Comparison of ENCODE assay signal across 26 mouse cellular contexts in the genomic region with DNA sequence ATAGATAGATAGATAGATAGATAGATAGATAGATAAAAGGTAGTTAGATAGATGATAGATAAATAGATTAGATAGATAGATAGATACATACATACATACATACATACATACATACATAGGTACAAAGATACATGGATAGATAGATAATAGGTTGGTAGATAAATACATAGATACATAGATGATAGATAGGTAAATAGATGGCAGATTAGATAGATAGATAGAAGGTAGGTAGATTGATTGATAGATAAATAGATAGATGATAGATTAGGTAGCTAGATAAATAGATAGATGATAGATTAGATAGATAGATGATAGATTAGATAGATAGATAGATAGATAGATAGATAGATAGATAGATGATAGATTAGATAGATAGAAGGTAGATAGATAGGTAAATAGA.
"Had no signal": no experiment of that assay in that cellular context is flagged by ENCODE, and none has a peak within 500 bp of the region (broad histone marks: within the 10 kb centered on the region; RNA-seq: fewer than 3 reads in every experiment).

No protein-coding gene starts in this region.

- ATAC-seq: hindbrain, postnatal 0 days; liver, embryonic 12.5 days had no signal

- H3K36me3 ChIP-seq: heart, embryonic 13.5 days; heart, embryonic 15.5 days; hindbrain, embryonic 13.5 days; hindbrain, embryonic 15.5 days; kidney, embryonic 15.5 days; limb, embryonic 13.5 days; limb, embryonic 15.5 days; liver, embryonic 12.5 days had no signal

- H3K27me3 ChIP-seq: heart, embryonic 13.5 days; heart, embryonic 15.5 days; hindbrain, embryonic 13.5 days; hindbrain, embryonic 15.5 days; kidney, embryonic 15.5 days; limb, embryonic 13.5 days; limb, embryonic 15.5 days; liver, embryonic 12.5 days had no signal

- H3K4me2 ChIP-seq: heart, embryonic 11.5 days; heart, embryonic 13.5 days; heart, embryonic 15.5 days; hindbrain, embryonic 13.5 days; hindbrain, embryonic 15.5 days; kidney, embryonic 15.5 days; limb, embryonic 13.5 days; limb, embryonic 15.5 days; liver, embryonic 12.5 days had no signal

- H3K27ac ChIP-seq: heart, adult 2 months; heart, embryonic 13.5 days; heart, embryonic 15.5 days; hindbrain, embryonic 13.5 days; hindbrain, embryonic 15.5 days; hindbrain, postnatal 0 days; kidney, embryonic 15.5 days; kidney, postnatal 0 days; limb, embryonic 13.5 days; limb, embryonic 15.5 days; liver, embryonic 12.5 days; liver, embryonic 14.5 days had no signal

- H3K9me3 ChIP-seq: heart, embryonic 13.5 days; heart, embryonic 15.5 days; hindbrain, embryonic 13.5 days; hindbrain, embryonic 15.5 days; kidney, embryonic 15.5 days; limb, embryonic 13.5 days; limb, embryonic 15.5 days; liver, embryonic 12.5 days had no signal

- H3K4me3 ChIP-seq: heart, adult 2 months; heart, embryonic 13.5 days; heart, embryonic 15.5 days; hindbrain, embryonic 13.5 days; hindbrain, embryonic 15.5 days; kidney, embryonic 15.5 days; limb, embryonic 13.5 days; limb, embryonic 15.5 days; liver, embryonic 12.5 days had no signal

- H3K9ac ChIP-seq: heart, embryonic 13.5 days; heart, embryonic 15.5 days; hindbrain, embryonic 13.5 days; hindbrain, embryonic 15.5 days; kidney, embryonic 15.5 days; limb, embryonic 13.5 days; limb, embryonic 15.5 days; liver, embryonic 12.5 days; liver, embryonic 14.5 days had no signal

- DNase-seq: gastrocnemius, postnatal 14 days; gastrocnemius, postnatal 36 days; heart, adult 11 months; heart, adult 2 months; heart, postnatal 14 days; heart, postnatal 36 days; kidney, adult 11 months; kidney, adult 2 months; kidney, adult 9 months; kidney, postnatal 14 days; kidney, postnatal 36 days; layer of hippocampus, adult 9-11 months; layer of hippocampus, postnatal 36 days; left cerebral cortex, postnatal 4 days had no signal
